Comparison of ENCODE assay signal across 9 mouse cellular contexts in genomic region chr8:123406786-123407185, GRCm38 (mm10). TPM values are rescaled to one million over a fixed set of nuclear protein-coding genes. Genes with fewer than 3 reads are reported as not detected.
DNase-seq lines count a peak whose midpoint lies in the region; ATAC-seq and TF ChIP-seq lines count a peak whose summit lies in the region.
"Had no signal": no experiment of that assay in that cellular context is flagged by ENCODE, and none has a peak within 500 bp of the region (broad histone marks: within the 10 kb centered on the region; RNA-seq: fewer than 3 reads in every experiment).

Gene Mc1r, plus strand, starts transcription at chr8:123407107.

- TF ChIP-seq CTCF in forebrain, postnatal 0 days (IDR thresholded peaks at IDR 0.05; ENCODE audit: low read depth): peak; percentile 88
- peak; percentile 82; the same call in 1 of the 2 replicates for TF ChIP-seq CTCF in spleen, adult 2 months (IDR thresholded peaks at IDR 0.05; ENCODE audit: extremely low read depth, insufficient read depth, insufficient read length, insufficient replicate concordance)

- H3K4me3 ChIP-seq in forebrain, postnatal 0 days (ENCODE audit: low read depth, low read length): no peak within 1 kb of the TSS
- no peak within 1 kb of the TSS for H3K4me3 ChIP-seq in forebrain, embryonic 15.5 days
- no peak within 1 kb of the TSS for H3K4me3 ChIP-seq in midbrain, embryonic 14.5 days (replicated peaks; ENCODE audit: low read depth, low read length)
- H3K4me3 ChIP-seq in spleen, adult 2 months (ENCODE audit: extremely low read depth, insufficient read depth, insufficient read length): no peak within 1 kb of the TSS

- H3K27ac ChIP-seq in forebrain, postnatal 0 days (ENCODE audit: low read depth, low read length): no peak within 1 kb of the TSS
- no peak within 1 kb of the TSS for H3K27ac ChIP-seq in forebrain, embryonic 15.5 days (replicated peaks)
- H3K27ac ChIP-seq in midbrain, embryonic 14.5 days (replicated peaks; ENCODE audit: low read depth, low read length): 0 out of 2 replicates have a peak within 1 kb of the TSS, but pooled peaks have one; percentile 13
- H3K27ac ChIP-seq in spleen, adult 2 months (ENCODE audit: insufficient read depth, low read length): no peak within 1 kb of the TSS
- H3K27ac ChIP-seq: macrophage had no signal

- no peak within 1 kb of the TSS for H3K4me2 ChIP-seq in forebrain, postnatal 0 days (ENCODE audit: low read depth)
- H3K4me2 ChIP-seq in forebrain, embryonic 15.5 days (replicated peaks): no peak within 1 kb of the TSS
- peak within 1 kb of the TSS; percentile 2; the same call in 1 of the 2 replicates for H3K4me2 ChIP-seq in midbrain, embryonic 14.5 days (ENCODE audit: low read length)

- 7% methylated on average over 4 of the region's 4 CpGs for WGBS in forebrain, postnatal 0 days
- 4% methylated on average over 4 of the region's 4 CpGs for WGBS in forebrain, embryonic 15.5 days
- WGBS in midbrain, embryonic 14.5 days: 6% methylated on average over 4 of the region's 4 CpGs
- WGBS in spleen, adult 2 months: 14% methylated on average over 4 of the region's 4 CpGs

- 0 out of 2 replicates have a peak within 1 kb of the TSS, but pooled peaks have one; percentile 22 for H3K9ac ChIP-seq in forebrain, postnatal 0 days
- H3K9ac ChIP-seq in forebrain, embryonic 15.5 days (replicated peaks): no peak within 1 kb of the TSS
- H3K9ac ChIP-seq in midbrain, embryonic 14.5 days (replicated peaks; ENCODE audit: low read length): no peak within 1 kb of the TSS

- no peaks in the 10 kb centered on the region for H3K27me3 ChIP-seq in forebrain, postnatal 0 days (ENCODE audit: insufficient read depth, low read length)
- H3K27me3 ChIP-seq in forebrain, embryonic 15.5 days: no peaks in the 10 kb centered on the region
- no peaks in the 10 kb centered on the region for H3K27me3 ChIP-seq in midbrain, embryonic 14.5 days (ENCODE audit: control insufficient read depth, insufficient read depth, low read length)
- H3K27me3 ChIP-seq in spleen, adult 2 months (ENCODE audit: control insufficient read depth, insufficient read depth, low read length): peaks cover 7% of the 10 kb centered on the region

- H3K36me3 ChIP-seq in forebrain, postnatal 0 days (ENCODE audit: insufficient read depth): peaks cover 19% of the 10 kb centered on the region
- H3K36me3 ChIP-seq in forebrain, embryonic 15.5 days: peaks cover 18% of the 10 kb centered on the region
- peaks cover 18% of the 10 kb centered on the region for H3K36me3 ChIP-seq in midbrain, embryonic 14.5 days (ENCODE audit: control insufficient read depth, insufficient read depth, low read length)
- H3K36me3 ChIP-seq in spleen, adult 2 months (ENCODE audit: control insufficient read depth, insufficient read depth, low read length): peaks cover 7% of the 10 kb centered on the region; the same call in 1 of the 2 replicates

- DNase-seq in forebrain, postnatal 0 days: peak; percentile 88
- DNase-seq in NIH3T3 (ENCODE audit: low read depth): peak; percentile 79
- DNase-seq in cerebellum, postnatal 36 days: peak; percentile 73 to 76
- peak; percentile 53 to 74 for DNase-seq in heart, postnatal 10 days
- DNase-seq in left cerebral cortex, postnatal 14 days (ENCODE audit: low spot score in 2 of 2): peak; percentile 78 to 88
- DNase-seq in midbrain, embryonic 14.5 days: peak; percentile 84
- peak; percentile 40 to 48 for DNase-seq in spleen, adult 2 months (ENCODE audit: low read depth in 1 of 2, low spot score in 2 of 2)

- no peaks in the 10 kb centered on the region for H3K9me3 ChIP-seq in forebrain, postnatal 0 days (ENCODE audit: low read length)
- no peaks in the 10 kb centered on the region for H3K9me3 ChIP-seq in forebrain, embryonic 15.5 days
- no peaks in the 10 kb centered on the region for H3K9me3 ChIP-seq in midbrain, embryonic 14.5 days (ENCODE audit: control insufficient read depth, low read length)

- intact Hi-C loops in heart, postnatal 10 days (cut with DNase I): no loop called here
- intact Hi-C loops in left cerebral cortex, postnatal 14 days (cut with DNase I): no loop called here

- ATAC-seq in forebrain, postnatal 0 days: no peak
- no peak for ATAC-seq in forebrain, embryonic 15.5 days (replicated peaks)
- no peak for ATAC-seq in midbrain, embryonic 14.5 days (ENCODE audit: low FRiP score, low TSS enrichment)

- peaks cover 14% of the 10 kb centered on the region; the same call in 1 of the 2 replicates for H3K4me1 ChIP-seq in forebrain, postnatal 0 days (ENCODE audit: insufficient read depth)
- peaks cover 22% of the 10 kb centered on the region for H3K4me1 ChIP-seq in forebrain, embryonic 15.5 days
- peaks cover 23% of the 10 kb centered on the region for H3K4me1 ChIP-seq in midbrain, embryonic 14.5 days (ENCODE audit: control insufficient read depth, insufficient read depth, low read length)
- H3K4me1 ChIP-seq in spleen, adult 2 months (ENCODE audit: control insufficient read depth, insufficient read depth, insufficient read length): peaks cover 13% of the 10 kb centered on the region

- TF ChIP-seq POLR2A in spleen, adult 2 months (IDR thresholded peaks at IDR 0.05; ENCODE audit: low read depth, low read length): no peak

RNA-seq across cellular contexts. Expression of gene Mc1r, which starts in this region (rescaled TPM):
- total RNA-seq in forebrain, postnatal 0 days (2014; rRNA removed): 0.10 TPM in 1 of 2 replicates, not detected in the other
- 0.07 and 0.08 TPM in 2 replicates for polyA plus RNA-seq in forebrain, postnatal 0 days (2015; fragmentation: Nextera tagmentation; extraction: Ambion mirVana)
- 0.15 and 0.23 TPM in 2 replicates for polyA plus RNA-seq in forebrain, embryonic 15.5 days (2015; fragmentation: Nextera tagmentation; extraction: Ambion mirVana)
- total RNA-seq in heart, postnatal 10 days (2021): not detected
- total RNA-seq in left cerebral cortex, postnatal 14 days (2021): under 1 TPM in 1 of 2 experiments, not detected in 1; 0.09 TPM
- polyA plus RNA-seq in midbrain, embryonic 14.5 days (2014; fragmentation: Nextera tagmentation; extraction: Ambion mirVana): 0.24 and 0.28 TPM in 2 replicates
- not detected in 2 replicates for polyA plus RNA-seq in spleen, adult 2 months (2012; rRNA removed)
- polyA plus RNA-seq: macrophage had no signal

Comparison
In these comparisons a context has a peak if more than half of its experiments do, and no peak if none do; other contexts are left out.
1. Peak in DNase-seq and H3K9ac ChIP-seq in forebrain, postnatal 0 days; RNA of the gene not detected or under 1 TPM.
2. Peak in DNase-seq in heart, postnatal 10 days; RNA of the gene not detected or under 1 TPM.
3. Peak in DNase-seq in left cerebral cortex, postnatal 14 days; RNA of the gene not detected or under 1 TPM.
4. Peak in DNase-seq, H3K27ac ChIP-seq and H3K4me2 ChIP-seq in midbrain, embryonic 14.5 days; RNA of the gene not detected or under 1 TPM.
5. Peak in DNase-seq in spleen, adult 2 months; RNA of the gene not detected or under 1 TPM.